Mouse (Mus musculus) kidney, adult 2 months (tissue): Measurements from ENCODE around the gene Osr1. TPM values are rescaled to one million over a fixed set of nuclear protein-coding genes. Genes with fewer than 3 reads are reported as not detected.

ENCODE experiments used
- DNase-seq: peaks from one replicate; pipeline ENCODE4 v3.0.0; 2021
- H3K27ac ChIP-seq: fragments of 200-500 bp; 2 replicates; pipeline ENCODE4 v1.5.1; 2012; ENCODE audit warnings: low read depth, low read length, control low read depth, inconsistent platforms; ENCODE audit not compliant: insufficient read depth
- H3K27me3 ChIP-seq: fragments of 200-500 bp; replicated peaks from 2 replicates; pipeline ENCODE4 v1.6.1; 2012; ENCODE audit warnings: mild to moderate bottlenecking, moderate library complexity, low read length, inconsistent platforms; ENCODE audit not compliant: control insufficient read depth, insufficient read depth
- H3K36me3 ChIP-seq: fragments of 200-500 bp; 2 replicates; pipeline ENCODE4 v1.6.1; 2012; ENCODE audit warnings: mild to moderate bottlenecking, moderate library complexity, low read length, inconsistent platforms; ENCODE audit not compliant: control insufficient read depth, insufficient read depth
- H3K4me1 ChIP-seq: fragments of 200-500 bp; 2 replicates; pipeline ENCODE4 v1.6.1; 2011; ENCODE audit warnings: low read length; ENCODE audit not compliant: control insufficient read depth, insufficient read depth
- H3K4me3 ChIP-seq: fragments of 200-500 bp; 2 replicates; pipeline ENCODE4 v1.5.1; 2011; ENCODE audit warnings: mild to moderate bottlenecking, low read depth, low read length, control low read depth; ENCODE audit not compliant: insufficient read depth
- CTCF ChIP-seq: fragments of 200-500 bp; conservative IDR thresholded peaks from 2 replicates; pipeline ENCODE4 v1.5.1; 2011; ENCODE audit warnings: low read depth, mild to moderate bottlenecking, control low read depth, low read length, moderate library complexity, mixed read lengths; ENCODE audit not compliant: insufficient read depth, insufficient read length
- POLR2A ChIP-seq: fragments of 200-500 bp; IDR thresholded peaks from one replicate; pipeline ENCODE4 v1.6.1; 2011; ENCODE audit warnings: low read depth, low read length, control low read depth
- WGBS: fragments of 180-500 bp; shearing (Covaris S2); methylation state at CpG from one replicate; pipeline ENCODE4 v1.1.7; 2018; 5-methylcytosine and 5-hydroxymethylcytosine counted together
- polyA plus RNA-seq: library from polyadenylated mRNA; depleted of rRNA; stranded (reverse); fragments of >200 nt; gene quantifications from 2 replicates; pipeline ENCODE4 v1.2.3, GENCODE M21; 2012; rRNA removed

Gene Osr1
- 4.0 and 5.3 TPM in 2 replicates for polyA plus RNA-seq

GRCm38 (mm10) chr12:9569971-9570370 is at the start of gene Osr1:
TSS of gene Osr1 (plus strand) at chr12:9570116.
- TF ChIP-seq POLR2A (no peak), CTCF (peak; percentile 64)
- peak; percentile 54 for DNase-seq
- no peak within 1 kb of the TSS for H3K27ac ChIP-seq

GRCm38 (mm10) chr12:9550328-9550727 is 19.6 kb upstream of the Osr1 start:
- no peaks in the 10 kb centered on the region for H3K36me3 ChIP-seq
- TF ChIP-seq POLR2A, result no peak
- TF ChIP-seq CTCF, result no peak
- WGBS, result 84% methylated on average over 2 of the region's 2 CpGs
- no peaks in the 10 kb centered on the region for H3K27me3 ChIP-seq
- H3K27ac ChIP-seq, result no peak overlapping the region
- H3K4me1 ChIP-seq, result no peaks in the 10 kb centered on the region
- DNase-seq, result no peak
- H3K4me3 ChIP-seq, result no peak overlapping the region

More at GRCm38 (mm10) chr12:9569971-9570370, at the start of gene Osr1:
- no peaks in the 10 kb centered on the region for H3K27me3 ChIP-seq
- no peaks in the 10 kb centered on the region for H3K36me3 ChIP-seq
- peak within 1 kb of the TSS; percentile 46 for H3K4me3 ChIP-seq
- H3K4me1 ChIP-seq, result no peaks in the 10 kb centered on the region
- under 1% methylated on average over 15 of the region's 15 CpGs for WGBS

GRCm38 (mm10) chr12:9564956-9565355 is 5.0 kb upstream of the Osr1 start:
- WGBS, result 77% methylated on average over 3 of the region's 3 CpGs
- no peaks in the 10 kb centered on the region for H3K4me1 ChIP-seq

GRCm38 (mm10) chr12:9570496-9570995 is 630 bp downstream of the Osr1 start:
- Histone ChIP-seq H3K4me3 (peak overlapping the region; percentile 39), H3K27ac (no peak overlapping the region), H3K4me1 (no peaks in the 10 kb centered on the region), H3K27me3 (no peaks in the 10 kb centered on the region), H3K36me3 (no peaks in the 10 kb centered on the region)
- TF ChIP-seq CTCF (no peak), POLR2A (no peak)
- under 1% methylated on average over 17 of the region's 17 CpGs for WGBS
- no peak for DNase-seq

More at GRCm38 (mm10) chr12:9564956-9565355, 5.0 kb upstream of the Osr1 start:
- Histone ChIP-seq H3K36me3 (no peaks in the 10 kb centered on the region), H3K27ac (no peak overlapping the region), H3K27me3 (no peaks in the 10 kb centered on the region), H3K4me3 (no peak overlapping the region)
- no peak for DNase-seq
- TF ChIP-seq POLR2A, result no peak
- TF ChIP-seq CTCF, result no peak

GRCm38 (mm10) chr12:9571276-9571940 is 1.5 kb downstream of the Osr1 start:
- H3K4me3 ChIP-seq, result no peak overlapping the region
- WGBS, result 34% methylated on average over 13 of the region's 13 CpGs
- no peaks in the 10 kb centered on the region for H3K36me3 ChIP-seq
- DNase-seq, result no peak
- TF ChIP-seq POLR2A (no peak), CTCF (no peak)
- no peaks in the 10 kb centered on the region for H3K4me1 ChIP-seq
- no peaks in the 10 kb centered on the region for H3K27me3 ChIP-seq
- H3K27ac ChIP-seq, result no peak overlapping the region

- Histone ChIP-seq H3K4me1 (no peaks in the 10 kb centered on the region), H3K36me3 (no peaks in the 10 kb centered on the region), H3K27ac (no peak overlapping the region), H3K4me3 (no peak overlapping the region), H3K27me3 (no peaks in the 10 kb centered on the region)
- WGBS, result 56% methylated on average over 4 of the region's 4 CpGs
- TF ChIP-seq CTCF, result no peak
- TF ChIP-seq POLR2A, result no peak
- no peak for DNase-seq
Measured at GRCm38 (mm10) chr12:9572022-9572421, 2.1 kb downstream of the Osr1 start.

GRCm38 (mm10) chr12:9573682-9574081 is 3.8 kb downstream of the Osr1 start:
- no peak overlapping the region for H3K27ac ChIP-seq
- 17% methylated on average over 12 of the region's 12 CpGs for WGBS
- no peaks in the 10 kb centered on the region for H3K4me1 ChIP-seq
- no peak for TF ChIP-seq POLR2A
- no peak for TF ChIP-seq CTCF
- no peak for DNase-seq
- no peak overlapping the region for H3K4me3 ChIP-seq
- no peaks in the 10 kb centered on the region for H3K36me3 ChIP-seq
- no peaks in the 10 kb centered on the region for H3K27me3 ChIP-seq
